Comparison of ENCODE assay signal across 8 mouse cellular contexts in the genomic region with DNA sequence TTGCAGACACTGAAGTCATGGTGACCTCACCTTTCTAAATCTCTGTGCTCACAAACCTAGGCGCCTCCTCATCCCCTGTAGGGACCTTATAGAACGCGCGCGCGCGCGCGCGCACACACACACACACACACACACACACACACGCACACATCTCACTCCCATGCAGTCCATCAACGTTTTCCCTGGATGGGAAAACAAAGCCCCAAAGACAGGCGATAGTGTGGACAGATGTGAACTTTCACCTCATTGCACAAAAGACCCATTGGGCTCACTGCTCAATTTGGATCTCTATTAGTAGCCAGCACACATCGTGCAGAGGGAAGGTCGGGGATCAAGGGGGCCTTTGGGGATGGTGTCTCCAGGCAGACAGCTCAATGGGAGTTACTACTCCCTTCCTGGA. TPM values are rescaled to one million over a fixed set of nuclear protein-coding genes. Genes with fewer than 3 reads are reported as not detected.
A peak's percentile ranks its signal among the peaks of the same experiment; 100 is the strongest.
DNase-seq lines count a peak whose midpoint lies in the region.

No protein-coding gene starts in this region.

- peak; percentile 20 for DNase-seq in cerebellum, adult 11-12 months
- DNase-seq in cerebellum, adult 9-11 months, result no peak
- DNase-seq in cerebellum, postnatal 14 days, result peak; percentile 49 to 51
- peak; percentile 31 for DNase-seq in heart, postnatal 4 days
- DNase-seq in lung, postnatal 10 days, result peak; percentile 21
- no peak for DNase-seq in spleen, postnatal 4 days (ENCODE audit: low spot score in 2 of 2)
- no peak for DNase-seq in layer of hippocampus, postnatal 14 days (ENCODE audit: low spot score in 2 of 2)
- no peak for DNase-seq in adrenal gland, postnatal 14 days

RNA-seq across cellular contexts. Expression of a gene that starts 25.6 kb away (rescaled TPM):
- 10 to 100 TPM; 90.0 to 91.6 TPM for total RNA-seq in heart, postnatal 4 days (2021)
- total RNA-seq in layer of hippocampus, postnatal 14 days (2021), result 10 to 100 TPM; 23.3 to 25.3 TPM
- total RNA-seq in adrenal gland, postnatal 14 days (2021), result 160 and 219 TPM in 2 replicates

Comparison
In these comparisons a context has a peak if more than half of its experiments do, and no peak if none do; other contexts are left out.
1. DNase-seq: peak in cerebellum, adult 11-12 months (single experiment), cerebellum, postnatal 14 days (2 of 2), heart, postnatal 4 days (single experiment) and lung, postnatal 10 days (single experiment); none in cerebellum, adult 9-11 months (single experiment), spleen, postnatal 4 days (0 of 2), layer of hippocampus, postnatal 14 days (0 of 2) and adrenal gland, postnatal 14 days (single experiment).